Mouse (Mus musculus) liver, adult 2 months (tissue): ENCODE data around the gene Ints14.

ENCODE experiments used
- CTCF ChIP-seq: fragments of 200-500 bp; IDR thresholded peaks from 2 replicates; pipeline ENCODE4 v1.5.1; 2011; ENCODE audit warnings: low read depth, low read length, control low read depth
- POLR2A ChIP-seq: fragments of 200-500 bp; IDR thresholded peaks from 2 replicates; pipeline ENCODE4 v1.6.1; 2011; ENCODE audit warnings: low read length, control low read depth; ENCODE audit not compliant: insufficient read depth; ENCODE audit errors: extremely low read depth

- TF ChIP-seq POLR2A (no peak), CTCF (no peak)
Measured at GRCm38 (mm10) chr9:65010632-65011031, 49.9 kb downstream of the Ints14 start.
